ENCODE assay signal across 11 mouse cellular contexts in genomic region chr13:72393366-72393765, GRCm38 (mm10).
"Had no signal": no experiment of that assay in that cellular context is flagged by ENCODE, and none has a peak within 500 bp of the region (broad histone marks: within the 10 kb centered on the region; RNA-seq: fewer than 3 reads in every experiment).

No protein-coding gene starts in this region.

- H3K4me2 ChIP-seq: liver, embryonic 12.5 days; liver, embryonic 15.5 days; lung, embryonic 14.5 days; midbrain, embryonic 11.5 days had no signal

- H3K9ac ChIP-seq: liver, embryonic 12.5 days; liver, embryonic 15.5 days; lung, embryonic 14.5 days had no signal

- H3K4me3 ChIP-seq: layer of hippocampus, adult 2 months; liver, embryonic 12.5 days; liver, embryonic 15.5 days had no signal

- H3K9me3 ChIP-seq: liver, embryonic 12.5 days; liver, embryonic 15.5 days had no signal

- H3K27ac ChIP-seq: kidney, postnatal 0 days; layer of hippocampus, adult 2 months; liver, embryonic 12.5 days; liver, embryonic 15.5 days had no signal

- ATAC-seq: liver, embryonic 12.5 days had no signal

- H3K36me3 ChIP-seq: liver, embryonic 12.5 days; liver, embryonic 15.5 days had no signal

- H3K4me1 ChIP-seq: liver, embryonic 12.5 days; liver, embryonic 15.5 days had no signal

- DNase-seq: kidney, postnatal 25 days; layer of hippocampus, adult 9-11 months; lung, embryonic 14.5 days; midbrain, embryonic 14.5 days; thymus, adult 18-20 months; thymus, postnatal 4 days had no signal

- H3K27me3 ChIP-seq: liver, embryonic 12.5 days; liver, embryonic 15.5 days had no signal
